Mouse (Mus musculus) left cerebral cortex, adult 18-20 months (tissue): ENCODE data around the gene Kcnh6. TPM values are rescaled to one million over a fixed set of nuclear protein-coding genes. Genes with fewer than 3 reads are reported as not detected.
"Not testable (repeated sequence)": the region's sequence is repeated elsewhere in the genome, so short reads cannot be mapped to it uniquely, and the experiment has no call there.

ENCODE experiments used
- DNase-seq, 2 experiments: peaks; one replicate each; pipeline ENCODE4 v3.0.0; 2021 to 2022; ENCODE audit warnings: low spot score in 2 of 2, mixed read lengths in 1 of 2
- total RNA-seq, 2 experiments: library from RNA; stranded (reverse); gene quantifications; 2 replicates each; pipeline ENCODE4 v1.2.3; 2021

The Kcnh6 gene
- total RNA-seq, 2 experiments from 2014 or later: 2.1 to 2.6 TPM

DNA sequence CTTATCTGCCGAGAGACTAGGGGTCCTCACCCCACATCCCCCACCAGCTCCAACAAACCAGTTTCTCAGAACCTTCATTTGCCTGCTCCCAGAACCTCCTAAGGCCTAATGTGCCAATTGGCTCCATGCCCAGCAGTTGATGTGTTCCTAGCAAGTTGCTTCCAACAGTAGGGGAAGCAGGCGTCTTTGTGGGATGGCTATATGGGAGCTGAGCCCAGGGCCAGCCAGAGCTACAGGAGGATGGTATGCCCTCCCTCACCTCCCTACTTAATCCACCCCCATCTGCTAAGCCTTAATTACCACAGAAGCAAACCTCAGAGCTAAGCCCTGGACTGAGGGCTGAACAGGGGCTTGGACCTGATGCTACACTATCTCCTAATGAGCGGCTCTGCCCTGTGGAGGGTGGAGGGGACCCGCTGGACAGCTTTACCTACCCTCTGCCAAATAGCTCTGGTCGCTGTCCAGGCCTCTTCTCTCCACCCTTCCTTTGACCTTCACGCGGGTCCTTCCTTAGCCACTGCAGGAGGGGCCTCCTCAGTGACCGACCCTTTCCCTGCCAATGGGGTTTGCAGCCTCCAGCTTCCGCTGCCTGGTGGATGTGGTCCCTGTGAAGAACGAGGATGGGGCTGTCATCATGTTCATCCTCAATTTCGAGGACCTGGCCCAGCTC is 5.8 kb downstream of the Kcnh6 start:
- peak; percentile 34 to 38 for DNase-seq

DNA sequence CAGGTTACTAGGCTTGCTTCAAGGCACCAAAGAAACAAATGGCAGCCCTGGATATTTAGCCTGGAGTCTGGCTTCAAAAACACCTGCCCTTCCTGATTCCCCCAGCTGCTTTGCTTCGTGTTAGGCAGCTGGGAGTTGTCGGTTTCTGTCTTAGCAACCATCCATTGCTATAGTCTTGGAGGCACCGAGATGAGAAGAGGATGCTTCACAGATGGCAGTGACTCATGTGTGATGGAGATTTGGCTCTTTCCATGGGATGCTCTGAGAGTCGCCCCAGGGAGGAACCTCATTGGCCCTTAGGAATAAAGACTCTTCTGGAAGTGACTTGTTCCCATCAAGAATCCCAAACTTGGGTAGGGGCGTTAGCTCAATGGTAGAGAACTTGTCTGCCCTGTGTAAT is 8.5 kb downstream of the Kcnh6 start:
- no peak for DNase-seq

DNA sequence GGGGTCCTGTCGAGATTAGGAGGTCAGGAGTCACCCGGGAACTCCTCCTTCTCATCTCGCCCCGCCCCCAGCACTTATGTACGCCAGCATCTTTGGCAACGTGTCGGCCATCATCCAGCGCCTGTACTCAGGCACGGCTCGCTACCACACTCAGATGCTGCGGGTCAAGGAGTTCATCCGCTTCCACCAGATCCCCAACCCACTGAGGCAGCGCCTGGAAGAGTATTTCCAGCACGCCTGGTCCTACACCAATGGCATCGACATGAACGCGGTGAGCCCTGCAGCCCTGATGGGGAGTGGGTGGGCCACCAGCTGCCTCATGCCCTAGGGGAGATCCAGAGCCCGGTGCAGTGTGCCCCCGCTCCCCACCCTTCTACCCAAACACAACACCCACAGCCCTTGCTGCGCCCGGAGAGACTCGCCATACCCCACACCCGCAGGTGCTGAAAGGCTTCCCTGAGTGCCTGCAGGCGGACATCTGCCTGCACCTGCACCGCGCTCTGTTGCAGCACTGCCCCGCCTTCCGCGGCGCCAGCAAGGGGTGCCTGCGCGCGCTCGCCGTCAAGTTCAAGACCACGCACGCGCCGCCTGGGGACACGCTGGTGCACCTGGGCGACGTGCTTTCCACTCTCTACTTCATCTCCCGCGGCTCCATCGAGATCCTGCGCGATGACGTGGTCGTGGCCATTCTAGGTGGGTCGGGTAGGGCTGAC is 12.3 kb downstream of the Kcnh6 start:
- DNase-seq: peak; percentile 57 to 64

DNA sequence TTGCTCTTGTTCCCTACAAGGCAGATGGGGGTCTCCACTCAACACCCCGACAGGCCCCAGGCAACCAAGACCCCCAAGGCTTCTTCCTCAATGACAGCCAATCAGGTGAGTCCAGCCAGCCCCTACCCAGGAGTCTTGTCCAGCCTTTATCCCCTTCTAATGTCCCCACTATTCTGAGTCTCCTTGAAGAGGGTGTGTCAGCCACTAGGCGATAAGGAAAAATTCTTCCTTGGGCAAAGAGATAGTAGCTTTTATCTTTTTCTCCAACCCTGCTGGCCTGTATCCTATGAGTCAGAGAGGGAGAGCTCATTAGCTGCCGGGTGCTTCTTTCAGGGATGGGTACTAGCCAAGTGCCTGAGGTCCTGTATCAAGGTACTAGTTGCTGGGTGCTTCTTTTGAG is 17.9 kb downstream of the Kcnh6 start:
- DNase-seq: no peak

DNA sequence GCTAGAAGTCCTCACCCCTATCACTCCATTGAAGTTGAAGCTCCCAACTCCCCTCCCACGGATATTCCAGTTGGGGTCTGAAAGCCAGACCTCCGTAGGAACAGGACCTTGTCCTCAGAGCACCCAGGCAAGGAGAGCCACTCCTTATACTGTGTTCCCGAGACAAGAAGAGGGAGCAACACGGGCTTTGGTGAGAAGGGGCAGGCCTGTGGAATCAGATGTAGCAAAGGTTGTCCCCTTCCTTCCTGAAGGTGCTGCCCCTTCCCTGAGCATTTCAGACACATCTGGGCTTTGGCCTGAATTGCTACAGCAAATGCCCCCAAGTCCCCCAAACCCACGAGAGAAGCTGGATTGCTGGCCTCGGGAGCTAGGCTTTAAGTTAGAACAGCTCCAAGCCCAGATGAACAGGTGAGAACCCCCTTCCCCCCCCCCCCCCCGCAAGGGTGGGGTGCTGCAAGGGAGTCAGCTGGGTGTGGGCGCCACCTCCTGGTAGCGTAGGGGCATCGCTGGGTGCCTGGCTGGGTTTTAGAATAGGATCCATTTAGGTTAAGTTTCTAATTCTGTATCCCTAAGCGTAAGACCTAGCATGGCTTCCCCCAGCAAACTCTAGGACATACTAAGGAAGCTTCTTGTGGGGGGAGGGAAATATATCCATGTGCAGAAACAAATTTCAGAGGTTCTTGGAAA is 18.7 kb downstream of the Kcnh6 start:
- peak; percentile 68 to 69 for DNase-seq

DNA sequence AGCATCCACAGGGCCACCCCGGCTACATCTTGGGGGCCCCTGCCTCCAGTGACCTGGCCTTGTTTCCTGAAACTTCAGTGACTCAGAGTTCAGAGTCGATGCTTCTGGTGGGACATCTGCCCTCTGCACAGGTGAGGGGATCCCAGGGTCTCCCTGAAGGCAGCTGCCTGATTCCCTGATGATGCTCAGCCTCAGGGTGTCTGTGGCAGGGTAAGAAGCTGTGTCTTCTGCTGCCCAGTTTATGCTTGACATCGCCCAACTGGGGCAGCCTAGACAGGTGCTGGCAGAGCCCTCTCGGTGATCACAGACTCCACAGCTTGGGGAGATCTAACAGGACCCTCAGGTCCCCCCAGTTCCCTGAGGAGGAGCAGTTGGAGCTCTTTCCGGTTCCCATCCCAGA is 19.7 kb downstream of the Kcnh6 start:
- no peak for DNase-seq

DNA sequence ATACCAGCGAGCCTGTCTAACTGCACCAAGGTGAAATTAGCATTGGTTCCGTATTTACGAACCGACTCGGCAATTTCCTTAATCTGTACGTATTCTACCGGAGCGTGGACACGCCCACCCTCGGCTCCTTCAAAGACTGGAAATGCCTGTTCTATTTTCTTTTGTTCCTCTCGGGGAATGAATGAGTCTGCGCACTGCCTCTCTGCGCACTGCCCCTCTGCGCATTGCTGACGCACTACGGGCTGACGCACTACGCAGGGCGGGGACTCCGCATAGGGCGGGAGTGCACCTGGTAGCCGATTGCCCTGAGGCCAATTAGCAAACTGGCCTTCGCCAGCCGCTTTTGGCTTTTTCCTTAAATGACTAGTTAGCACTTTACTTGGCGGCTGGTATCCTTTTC is 24.1 kb downstream of the Kcnh6 start:
- DNase-seq: not testable (repeated sequence)

DNA sequence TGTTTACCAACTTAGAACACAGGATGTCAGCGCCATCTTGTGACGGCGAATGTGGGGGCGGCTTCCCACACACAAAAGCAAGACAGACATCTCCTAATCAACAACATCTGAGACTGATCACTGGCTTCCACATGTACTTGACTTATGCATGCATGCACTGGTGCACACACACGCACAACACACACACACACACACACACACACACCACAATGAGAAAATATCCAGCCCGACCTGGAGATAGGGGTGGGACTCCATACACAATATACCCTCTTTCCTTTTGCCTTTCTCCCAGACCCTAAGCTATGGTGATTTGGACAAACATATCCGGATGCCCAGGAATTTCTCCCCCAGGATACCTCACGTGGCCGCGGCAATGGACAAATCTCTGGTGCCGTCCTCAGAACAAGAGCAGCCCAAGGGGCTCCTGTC is 25.6 kb downstream of the Kcnh6 start:
- DNase-seq: no peak

DNA sequence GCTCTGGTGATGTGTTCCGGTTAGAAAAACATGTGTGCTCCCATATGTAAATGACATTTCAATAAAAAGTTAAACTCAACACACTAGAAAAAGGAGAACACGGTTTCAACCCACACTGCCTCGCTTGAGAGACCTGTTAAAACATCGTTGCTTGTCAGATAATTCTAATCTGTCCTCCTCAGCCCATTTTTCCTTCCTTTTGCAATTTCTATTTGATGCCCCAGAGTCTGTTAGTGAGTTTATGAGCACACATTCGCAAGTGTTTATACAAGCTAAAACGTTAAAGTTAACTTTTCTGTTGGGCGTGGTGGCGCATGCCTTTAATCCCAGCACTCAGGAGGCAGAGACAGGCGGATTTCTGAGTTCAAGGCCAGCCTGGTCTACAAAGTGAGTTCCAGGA is 27.1 kb downstream of the Kcnh6 start:
- no peak for DNase-seq

DNA sequence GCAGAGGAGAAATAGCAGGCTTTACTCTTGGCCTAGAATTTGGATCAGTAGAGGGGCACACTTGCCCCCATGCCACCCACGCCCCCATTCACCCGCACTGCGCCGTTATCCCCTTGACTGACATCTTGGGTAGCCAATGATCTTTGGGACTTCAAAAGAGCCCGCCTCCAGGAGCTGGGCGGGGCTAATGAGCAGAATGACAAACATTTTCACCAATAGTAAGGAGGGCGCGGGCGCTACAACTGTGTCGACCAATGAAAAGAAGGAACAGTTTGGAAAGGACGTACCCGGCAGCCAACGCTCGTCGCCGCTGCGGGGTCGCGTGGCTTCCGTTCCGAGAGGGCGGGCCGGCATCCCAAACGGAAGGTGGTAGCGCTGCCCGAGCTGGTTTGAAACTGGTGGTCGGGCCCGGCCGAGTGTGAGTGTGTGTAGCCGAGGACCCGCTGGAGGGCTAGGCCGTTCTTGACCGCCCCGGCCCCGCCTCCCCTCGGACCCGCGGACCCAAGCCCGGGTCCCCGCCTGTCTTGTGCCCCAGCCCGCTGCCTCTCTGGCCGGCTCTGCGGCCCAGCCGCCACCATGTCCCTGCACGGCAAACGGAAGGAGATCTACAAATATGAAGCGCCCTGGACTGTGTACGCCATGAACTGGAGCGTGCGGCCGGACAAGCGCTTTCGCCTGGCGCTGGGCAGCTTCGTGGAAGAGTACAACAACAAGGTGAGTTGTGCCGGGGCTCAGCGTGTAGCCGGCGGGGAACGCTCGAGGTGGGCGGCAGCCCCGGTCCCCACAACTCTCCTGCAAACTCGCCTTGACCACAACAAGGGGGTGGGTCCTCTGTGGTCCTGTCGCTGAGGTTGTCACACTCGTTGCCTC is 28.9 kb downstream of the Kcnh6 start, which contains the start of gene Dcaf7:
Dcaf7 (plus strand) TSS at position 325 of the 870 bp plus-strand sequence.
- peak; percentile 97 to 98 for DNase-seq

DNA sequence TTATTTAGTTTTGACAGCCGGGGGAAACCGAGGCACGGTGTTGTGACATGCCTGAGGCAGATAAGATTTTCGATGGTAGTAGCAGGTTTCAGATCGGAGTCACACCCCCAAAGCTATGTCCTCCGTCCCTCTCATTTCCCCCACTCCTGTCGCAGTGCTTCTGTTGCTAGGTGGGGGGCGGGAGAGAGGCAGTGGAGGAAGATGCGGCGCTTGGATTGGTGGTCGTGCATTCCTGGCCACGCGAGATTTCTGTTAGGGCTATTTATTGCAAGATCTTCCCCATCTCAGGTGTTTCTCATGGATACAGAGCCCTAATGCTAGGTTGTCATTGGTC is 29.5 kb downstream of the Kcnh6 start:
- peak; percentile 49 to 62 for DNase-seq

DNA sequence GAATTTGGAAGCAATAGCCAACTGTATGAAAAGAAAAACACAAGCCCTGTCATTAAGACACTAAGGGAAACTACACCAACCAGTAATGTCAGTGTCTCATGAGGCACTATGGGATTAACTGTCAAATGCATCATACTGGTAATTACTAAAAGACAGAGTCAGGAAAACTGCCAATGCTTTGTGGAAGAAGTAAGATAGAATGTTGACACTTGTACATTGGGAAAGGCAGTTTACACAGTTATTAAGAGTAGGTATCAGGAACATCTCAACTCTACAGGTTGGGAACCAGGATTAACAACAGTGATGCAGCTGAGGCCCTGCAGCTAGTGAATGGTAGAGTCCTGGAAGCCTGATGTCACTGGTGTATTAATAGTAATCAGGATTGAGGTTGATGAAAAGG is 36.4 kb downstream of the Kcnh6 start:
- no peak for DNase-seq

DNA sequence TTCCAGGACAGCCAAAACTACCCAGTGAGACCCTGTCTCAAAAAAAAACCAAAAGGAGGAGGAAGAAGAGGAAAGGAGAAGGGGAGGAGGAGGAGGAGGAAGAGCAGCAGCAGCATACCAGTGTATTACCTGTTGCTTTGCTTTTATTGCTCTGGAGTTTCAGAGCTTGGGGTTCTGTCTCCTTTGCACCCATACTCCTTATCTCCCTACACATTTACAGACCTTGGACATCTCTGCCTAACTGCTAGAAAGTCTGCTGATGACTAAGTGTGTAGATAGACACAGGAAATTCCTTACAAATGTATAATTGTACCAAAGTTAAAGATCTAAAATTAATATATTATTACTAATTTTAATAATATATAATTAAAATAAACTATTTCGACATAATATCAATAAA is 37.3 kb downstream of the Kcnh6 start:
- DNase-seq: no peak

DNA sequence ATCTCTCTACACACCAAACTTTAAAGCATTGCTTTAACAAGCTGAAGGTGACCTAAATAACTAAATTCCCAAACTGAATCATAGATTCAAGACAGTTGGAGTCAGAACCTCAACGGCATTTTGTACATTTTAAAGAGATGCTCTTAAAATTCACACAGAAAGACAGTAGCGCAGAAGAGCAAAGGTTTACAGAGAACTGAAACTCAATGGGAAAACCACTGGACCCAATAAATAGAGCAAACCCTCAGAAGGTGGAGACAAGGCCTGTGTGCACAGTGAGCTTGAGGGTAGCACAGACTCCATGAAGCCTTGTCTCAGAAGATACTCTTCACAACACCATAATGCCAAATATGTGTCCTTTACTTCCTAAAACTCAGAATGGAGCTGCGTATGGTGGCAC is 37.9 kb downstream of the Kcnh6 start:
- DNase-seq: no peak

DNA sequence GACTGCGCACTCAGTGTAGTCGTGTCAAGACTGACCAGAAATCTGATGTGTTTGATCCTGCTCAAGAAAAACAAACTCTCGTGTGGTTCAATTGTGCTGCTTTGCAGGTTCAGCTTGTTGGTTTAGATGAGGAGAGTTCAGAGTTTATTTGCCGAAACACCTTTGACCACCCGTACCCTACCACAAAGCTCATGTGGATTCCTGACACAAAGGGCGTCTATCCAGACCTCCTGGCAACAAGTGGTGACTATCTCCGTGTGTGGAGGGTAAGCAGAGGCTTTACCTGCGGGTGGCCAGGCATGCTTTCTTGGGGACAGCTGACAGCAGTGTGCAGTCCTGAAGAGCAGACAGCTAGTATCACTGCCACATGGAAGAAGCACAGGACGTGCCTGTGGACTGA is 38.7 kb downstream of the Kcnh6 start:
- DNase-seq: no peak

DNA sequence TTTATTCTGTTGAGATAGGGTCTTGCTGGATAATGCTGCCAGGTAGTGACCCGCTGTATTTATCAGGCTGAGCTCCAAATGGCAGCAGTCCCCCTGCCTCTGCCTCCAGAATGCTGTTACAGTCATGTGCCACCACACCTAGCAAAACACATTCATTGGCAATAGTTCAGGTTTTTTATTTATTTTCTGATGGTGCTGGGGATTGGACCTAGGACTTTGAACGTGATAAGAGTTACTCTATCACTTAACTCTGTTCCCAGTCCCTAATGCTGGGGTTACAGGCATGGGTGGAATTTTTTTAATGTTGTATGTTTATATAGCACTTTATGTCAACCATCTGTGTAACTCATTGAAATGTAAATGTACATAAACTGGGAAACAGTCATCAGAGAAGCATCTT is 46.0 kb downstream of the Kcnh6 start:
- no peak for DNase-seq

DNA sequence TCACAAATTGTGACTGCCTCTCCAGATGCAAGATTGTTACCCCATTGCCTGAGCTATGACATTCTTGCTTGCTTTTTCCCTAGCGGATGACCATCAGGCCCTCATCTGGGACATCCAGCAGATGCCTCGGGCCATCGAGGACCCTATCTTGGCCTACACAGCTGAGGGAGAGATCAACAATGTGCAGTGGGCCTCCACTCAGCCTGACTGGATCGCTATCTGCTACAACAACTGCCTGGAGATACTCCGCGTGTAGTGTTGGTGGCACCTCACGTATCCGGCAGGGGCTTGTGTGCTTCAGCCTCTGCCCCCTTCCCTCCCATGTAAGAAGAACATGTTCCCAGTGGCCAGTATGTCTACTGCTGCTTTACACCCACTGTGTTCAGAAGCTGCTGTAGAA is 46.7 kb downstream of the Kcnh6 start:
- DNase-seq: no peak

DNA sequence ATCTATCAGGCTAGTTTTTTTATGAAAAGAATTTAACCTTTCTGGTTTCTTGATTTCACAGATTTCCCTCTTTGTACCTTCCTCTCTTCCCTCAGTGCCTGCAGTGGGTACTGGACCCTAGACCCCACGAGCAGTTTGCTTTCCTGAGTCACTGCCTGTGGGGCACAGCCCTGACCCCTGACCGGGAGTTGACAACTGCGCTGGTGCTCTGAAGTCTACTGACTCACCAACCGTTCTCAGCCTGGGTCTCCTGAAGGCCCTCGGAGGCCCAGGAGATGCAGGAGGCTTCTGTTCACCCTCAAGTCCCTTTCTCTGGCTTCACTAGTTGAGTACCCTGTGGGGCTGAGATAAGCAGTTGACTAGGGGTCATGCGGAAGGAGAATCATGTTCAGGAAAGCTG is 47.4 kb downstream of the Kcnh6 start:
- no peak for DNase-seq

DNA sequence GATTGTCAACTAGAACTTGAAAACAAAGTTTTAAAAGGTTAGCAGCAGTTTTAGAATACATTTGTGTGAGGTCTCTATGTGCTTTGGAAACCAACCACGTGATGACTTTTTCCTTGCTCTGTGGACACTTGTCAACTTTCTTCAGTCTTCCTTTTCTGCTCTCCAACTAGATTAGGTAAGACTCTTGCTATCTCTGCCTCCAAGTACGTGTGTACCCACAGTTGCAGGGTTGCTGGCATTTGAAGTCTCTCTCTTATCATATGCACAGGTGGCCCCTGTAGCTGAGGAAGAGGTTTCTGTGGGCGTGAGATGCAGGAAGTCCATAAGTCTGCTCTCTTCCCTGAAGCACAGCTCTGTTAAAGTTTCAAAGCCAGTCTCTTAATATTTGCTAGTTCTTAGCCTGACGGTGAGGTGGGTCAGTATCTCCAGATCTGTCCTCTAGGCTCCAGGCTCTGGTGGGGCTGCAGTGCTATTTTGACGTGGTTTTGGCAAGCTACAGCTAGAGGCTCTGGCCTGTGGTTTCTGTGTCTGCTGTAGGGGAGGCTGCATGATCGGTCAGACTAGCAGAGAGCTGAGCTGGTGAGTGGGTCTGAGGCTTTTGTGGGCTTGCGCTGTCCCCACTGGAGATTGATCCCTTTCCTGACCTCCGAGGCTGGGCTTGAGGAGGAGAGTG is 49.0 kb downstream of the Kcnh6 start:
- no peak for DNase-seq

DNA sequence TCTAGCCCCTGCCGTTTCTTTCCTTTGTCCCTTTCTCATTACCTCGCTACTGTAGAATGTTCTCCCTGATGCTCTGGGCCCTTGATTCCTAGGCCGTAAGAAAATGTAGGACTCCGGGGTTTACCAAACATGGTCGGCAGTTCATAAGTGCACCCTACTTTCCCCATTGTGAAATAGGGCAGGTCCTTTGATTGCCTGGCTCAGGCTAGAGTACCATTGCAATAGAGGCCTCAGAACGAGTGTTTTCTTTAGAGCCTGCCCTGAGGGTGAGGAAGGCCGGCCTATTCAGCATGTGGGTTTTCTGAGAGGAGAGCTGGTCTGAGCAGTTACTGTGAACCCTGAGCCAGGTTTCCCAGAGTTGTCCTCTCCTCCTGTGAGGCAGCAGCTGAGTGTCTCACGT is 50.1 kb downstream of the Kcnh6 start:
- no peak for DNase-seq

DNA sequence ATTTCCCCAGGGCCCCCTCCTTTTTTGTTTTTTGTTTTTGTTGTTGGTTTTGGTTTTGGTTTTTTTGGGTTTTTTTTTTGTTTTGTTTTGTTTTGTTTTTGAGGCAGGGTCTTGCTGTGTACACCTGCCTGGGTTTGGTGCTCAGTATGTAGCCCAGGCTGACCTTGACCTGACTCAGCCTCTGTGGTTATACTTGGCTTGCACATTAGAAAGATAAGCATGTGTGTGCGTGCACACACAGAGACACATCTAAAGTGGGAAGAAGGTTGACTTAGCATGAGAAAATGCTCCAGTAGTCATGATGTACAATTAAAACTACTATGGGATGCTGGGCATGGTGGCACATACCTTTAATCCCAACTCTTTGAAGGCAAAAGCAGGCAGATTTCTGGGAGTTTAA is 52.6 kb downstream of the Kcnh6 start:
- DNase-seq: no peak
